Mouse (Mus musculus): ENCODE measurements around the gene Gm9936.

- TF ChIP-seq CTCF (IDR thresholded peaks at IDR 0.05): no peak
- no peak for TF ChIP-seq EP300 (IDR thresholded peaks at IDR 0.05; ENCODE audit: insufficient read depth, low read depth, low read length)
- no peak for TF ChIP-seq POLR2A (IDR thresholded peaks at IDR 0.05; ENCODE audit: insufficient read depth, low read depth, low read length)
Observed at GRCm38 (mm10) chr5:114896688-114897373, 38.3 kb upstream of the Gm9936 start, which contains the start of gene Oasl2.

Data from heart, adult 2 months (tissue).